Mouse (Mus musculus): Measurements from ENCODE around the gene Pole2. TPM values are rescaled to one million over a fixed set of nuclear protein-coding genes. Genes with fewer than 3 reads are reported as not detected.

Pole2 gene
- polyA plus RNA-seq, 1 experiment from 2014 or later = 16.8 TPM

DNA sequence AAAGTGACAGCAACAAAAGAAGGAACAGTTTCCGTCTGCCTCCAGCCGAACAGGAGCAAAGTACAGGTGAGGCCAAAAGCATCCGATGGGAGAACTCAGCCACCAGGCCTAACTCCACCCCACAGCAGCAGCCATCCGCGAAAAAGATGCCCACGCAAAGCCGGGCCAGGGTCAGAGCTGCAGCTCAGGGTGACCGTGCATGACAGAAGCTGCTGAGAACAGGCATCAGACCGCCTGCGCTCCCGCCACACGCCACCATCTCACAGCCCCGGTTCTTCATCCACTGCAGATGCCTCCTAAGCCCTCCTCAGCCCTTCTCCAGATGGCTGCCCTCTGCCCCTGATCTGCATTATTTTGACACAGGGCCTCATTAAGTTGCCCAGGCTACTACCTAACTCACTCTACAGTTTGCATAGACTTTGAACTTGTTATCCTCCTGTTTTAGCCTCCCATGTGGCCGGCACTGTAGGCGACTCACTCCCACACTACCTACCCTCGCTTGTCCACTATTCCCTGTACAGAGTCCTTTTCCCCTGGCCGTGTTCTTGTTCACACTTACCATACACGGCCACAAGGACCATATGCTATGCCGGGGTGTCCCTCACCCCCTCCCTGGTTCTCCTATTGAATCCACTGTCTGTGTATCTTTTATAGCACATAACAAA, 7.2 kb downstream of the Pole2 start:
- no peaks in the 10 kb centered on the region for H3K9me3 ChIP-seq (ENCODE audit: control insufficient read depth, low read length)
- H3K9ac ChIP-seq (ENCODE audit: low read length) = no peak overlapping the region
- H3K4me2 ChIP-seq (ENCODE audit: low read length) = no peak overlapping the region
- no peaks in the 10 kb centered on the region for H3K27me3 ChIP-seq (ENCODE audit: control insufficient read depth, insufficient read depth, low read length)
- ATAC-seq (ENCODE audit: insufficient number of reproducible peaks, insufficient read depth, low FRiP score, low read depth) = no peak
- no peak overlapping the region for H3K27ac ChIP-seq (replicated peaks in 1 of 2; ENCODE audit: control insufficient read depth in 1 of 2, insufficient read depth in 1 of 2, low read depth in 2 of 2, low read length in 2 of 2)
- no peaks in the 10 kb centered on the region for H3K4me1 ChIP-seq (ENCODE audit: control insufficient read depth in 2 of 2, insufficient read depth in 2 of 2, low read length in 2 of 2)
- 93% methylated on average over 19 of the region's 19 CpGs for WGBS
- H3K36me3 ChIP-seq (ENCODE audit: control insufficient read depth, insufficient read depth, low read length) = peaks cover 59% of the 10 kb centered on the region
- no peak overlapping the region for H3K4me3 ChIP-seq (ENCODE audit: control insufficient read depth in 1 of 2, insufficient read depth in 1 of 2, low read depth in 1 of 2, low read length in 2 of 2)

DNA sequence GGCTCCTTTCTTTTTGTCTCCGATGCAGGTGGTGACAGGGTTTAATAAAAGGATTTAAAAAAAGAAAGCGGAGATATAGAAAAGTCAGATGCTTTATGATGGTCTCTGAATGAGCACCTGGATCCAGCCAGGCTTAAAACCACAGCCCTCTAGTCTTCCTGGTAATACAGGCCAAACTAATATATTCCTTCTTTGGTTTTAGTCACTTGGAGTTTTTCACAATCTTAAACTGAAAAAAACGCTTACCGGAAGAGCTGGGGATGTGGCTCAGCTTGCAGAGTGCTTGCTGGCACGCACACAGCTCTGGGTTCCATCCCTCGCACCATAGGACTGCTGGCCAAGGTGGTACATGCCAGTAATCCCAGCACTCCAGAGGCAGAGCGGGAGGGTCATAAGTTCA, 11.4 kb downstream of the Pole2 start:
- peaks cover 83% of the 10 kb centered on the region for H3K36me3 ChIP-seq (ENCODE audit: control insufficient read depth, insufficient read depth, low read length)
- 89% methylated on average over 7 of the region's 7 CpGs for WGBS
- no peak for ATAC-seq (ENCODE audit: insufficient number of reproducible peaks, insufficient read depth, low FRiP score, low read depth)

DNA sequence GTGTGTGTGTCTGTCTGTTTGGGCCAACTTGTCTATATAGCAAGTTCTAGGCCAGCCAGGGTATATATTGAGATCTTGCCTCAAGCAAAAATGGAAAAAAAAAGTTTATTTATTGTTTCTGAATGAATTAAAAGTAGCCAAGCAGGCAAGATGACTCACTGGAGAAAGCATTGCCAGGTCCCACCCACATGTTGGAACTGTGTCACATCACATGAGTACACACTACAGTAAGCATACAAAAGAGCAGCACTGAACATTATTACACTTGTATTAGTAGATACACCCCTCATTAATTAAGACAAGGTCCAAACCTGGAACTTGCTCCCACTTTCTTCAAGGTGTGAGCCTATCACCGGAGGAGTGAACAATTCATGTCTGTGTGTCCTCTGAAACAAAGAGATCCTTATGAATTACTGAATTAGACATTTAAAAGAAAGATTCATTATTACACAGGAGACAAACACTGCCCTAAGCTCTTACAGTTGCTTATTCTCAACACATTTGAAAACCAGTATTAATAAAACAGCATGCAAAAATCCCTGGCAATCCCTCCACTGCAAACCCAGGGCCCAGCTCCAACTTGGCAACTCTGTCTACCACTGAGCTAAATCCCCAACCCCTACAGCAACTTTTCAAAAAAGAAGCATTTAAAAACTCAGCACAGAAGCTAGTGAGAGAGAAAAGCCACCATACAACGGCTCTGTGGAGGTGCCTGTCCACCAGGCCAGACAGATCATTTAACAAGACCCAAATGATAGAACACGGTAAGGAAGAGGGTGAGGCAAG, 12.8 kb downstream of the Pole2 start:
- Histone ChIP-seq H3K9ac (ENCODE audit: low read length) (no peak overlapping the region), H3K4me2 (ENCODE audit: low read length) (no peak overlapping the region), H3K4me3 (ENCODE audit: control insufficient read depth in 1 of 2, insufficient read depth in 1 of 2, low read depth in 1 of 2, low read length in 2 of 2) (no peak overlapping the region), H3K36me3 (ENCODE audit: control insufficient read depth, insufficient read depth, low read length) (peaks cover 76% of the 10 kb centered on the region), H3K4me1 (ENCODE audit: control insufficient read depth in 2 of 2, insufficient read depth in 2 of 2, low read length in 2 of 2) (no peaks in the 10 kb centered on the region), H3K9me3 (ENCODE audit: control insufficient read depth, low read length) (no peaks in the 10 kb centered on the region), H3K27ac (replicated peaks in 1 of 2; ENCODE audit: control insufficient read depth in 1 of 2, insufficient read depth in 1 of 2, low read depth in 2 of 2, low read length in 2 of 2) (no peak overlapping the region), H3K27me3 (ENCODE audit: control insufficient read depth, insufficient read depth, low read length) (no peaks in the 10 kb centered on the region)
- 90% methylated on average over 3 of the region's 3 CpGs for WGBS
- ATAC-seq (ENCODE audit: insufficient number of reproducible peaks, insufficient read depth, low FRiP score, low read depth) = no peak

More for the DNA sequence above, 11.4 kb downstream of the Pole2 start:
- Histone ChIP-seq H3K9ac (ENCODE audit: low read length) (no peak overlapping the region), H3K4me1 (ENCODE audit: control insufficient read depth in 2 of 2, insufficient read depth in 2 of 2, low read length in 2 of 2) (no peaks in the 10 kb centered on the region), H3K27me3 (ENCODE audit: control insufficient read depth, insufficient read depth, low read length) (no peaks in the 10 kb centered on the region), H3K4me2 (ENCODE audit: low read length) (no peak overlapping the region), H3K9me3 (ENCODE audit: control insufficient read depth, low read length) (no peaks in the 10 kb centered on the region), H3K4me3 (ENCODE audit: control insufficient read depth in 1 of 2, insufficient read depth in 1 of 2, low read depth in 1 of 2, low read length in 2 of 2) (no peak overlapping the region), H3K27ac (replicated peaks in 1 of 2; ENCODE audit: control insufficient read depth in 1 of 2, insufficient read depth in 1 of 2, low read depth in 2 of 2, low read length in 2 of 2) (no peak overlapping the region)

DNA sequence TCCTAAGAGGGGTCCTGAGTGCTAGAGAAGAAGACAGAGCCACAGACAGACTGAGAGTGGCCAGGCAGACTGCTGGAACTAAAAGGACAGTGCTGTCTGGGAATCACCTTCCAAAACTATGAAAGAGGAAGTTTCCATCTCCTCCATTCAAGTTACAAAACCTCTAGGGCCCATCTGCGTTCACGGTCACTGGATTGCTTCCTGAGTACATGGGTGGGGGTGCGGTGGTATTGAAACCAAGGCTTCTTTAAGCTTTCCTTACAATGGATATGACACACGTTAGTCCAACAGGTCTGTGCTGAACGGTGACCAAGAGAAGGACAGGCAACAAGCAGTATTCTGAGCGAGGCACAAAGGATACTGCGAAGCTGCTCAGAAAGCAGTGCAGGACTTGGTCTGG, 13.6 kb downstream of the Pole2 start:
- Histone ChIP-seq H3K36me3 (ENCODE audit: control insufficient read depth, insufficient read depth, low read length) (peaks cover 78% of the 10 kb centered on the region), H3K4me1 (ENCODE audit: control insufficient read depth in 2 of 2, insufficient read depth in 2 of 2, low read length in 2 of 2) (no peaks in the 10 kb centered on the region), H3K9ac (ENCODE audit: low read length) (no peak overlapping the region), H3K27ac (replicated peaks in 1 of 2; ENCODE audit: control insufficient read depth in 1 of 2, insufficient read depth in 1 of 2, low read depth in 2 of 2, low read length in 2 of 2) (no peak overlapping the region), H3K4me3 (ENCODE audit: control insufficient read depth in 1 of 2, insufficient read depth in 1 of 2, low read depth in 1 of 2, low read length in 2 of 2) (no peak overlapping the region), H3K27me3 (ENCODE audit: control insufficient read depth, insufficient read depth, low read length) (no peaks in the 10 kb centered on the region), H3K9me3 (ENCODE audit: control insufficient read depth, low read length) (no peaks in the 10 kb centered on the region), H3K4me2 (ENCODE audit: low read length) (no peak overlapping the region)
- ATAC-seq (ENCODE audit: insufficient number of reproducible peaks, insufficient read depth, low FRiP score, low read depth) = no peak
- 88% methylated on average over 7 of the region's 7 CpGs for WGBS

DNA sequence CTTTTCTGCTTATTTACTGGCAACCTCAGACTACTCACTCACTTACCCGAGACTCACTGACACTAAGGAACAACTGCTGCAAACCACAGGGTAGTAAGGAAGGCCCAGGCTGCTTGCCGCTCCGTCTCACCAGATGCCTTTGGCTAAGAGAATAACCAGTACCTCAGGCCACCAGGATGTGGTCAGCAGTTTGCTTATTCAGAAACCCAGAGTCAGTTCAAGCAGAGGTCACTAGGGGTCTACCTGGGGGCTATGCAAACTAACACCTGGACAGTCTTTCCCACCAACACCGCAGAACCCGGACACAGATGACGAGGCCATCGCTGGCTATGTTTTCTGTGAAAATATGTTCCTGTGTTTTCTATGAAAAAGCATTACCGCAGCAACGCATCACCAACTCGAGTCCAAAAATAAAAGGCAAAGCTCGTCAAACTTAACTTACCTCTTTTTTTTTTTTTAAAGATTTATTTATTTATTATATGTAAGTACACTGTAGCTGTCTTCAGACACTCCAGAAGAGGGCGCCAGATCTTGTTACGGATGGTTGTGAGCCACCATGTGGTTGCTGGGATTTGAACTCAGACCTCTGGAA, 14.7 kb downstream of the Pole2 start:
- Histone ChIP-seq H3K36me3 (ENCODE audit: control insufficient read depth, insufficient read depth, low read length) (peaks cover 80% of the 10 kb centered on the region), H3K9ac (ENCODE audit: low read length) (no peak overlapping the region), H3K4me3 (ENCODE audit: control insufficient read depth in 1 of 2, insufficient read depth in 1 of 2, low read depth in 1 of 2, low read length in 2 of 2) (no peak overlapping the region), H3K4me1 (ENCODE audit: control insufficient read depth in 2 of 2, insufficient read depth in 2 of 2, low read length in 2 of 2) (no peaks in the 10 kb centered on the region), H3K4me2 (ENCODE audit: low read length) (no peak overlapping the region), H3K9me3 (ENCODE audit: control insufficient read depth, low read length) (no peaks in the 10 kb centered on the region), H3K27me3 (ENCODE audit: control insufficient read depth, insufficient read depth, low read length) (no peaks in the 10 kb centered on the region), H3K27ac (replicated peaks in 1 of 2; ENCODE audit: control insufficient read depth in 1 of 2, insufficient read depth in 1 of 2, low read depth in 2 of 2, low read length in 2 of 2) (no peak overlapping the region)
- no peak for ATAC-seq (ENCODE audit: insufficient number of reproducible peaks, insufficient read depth, low FRiP score, low read depth)
- WGBS = 93% methylated on average over 13 of the region's 13 CpGs

DNA sequence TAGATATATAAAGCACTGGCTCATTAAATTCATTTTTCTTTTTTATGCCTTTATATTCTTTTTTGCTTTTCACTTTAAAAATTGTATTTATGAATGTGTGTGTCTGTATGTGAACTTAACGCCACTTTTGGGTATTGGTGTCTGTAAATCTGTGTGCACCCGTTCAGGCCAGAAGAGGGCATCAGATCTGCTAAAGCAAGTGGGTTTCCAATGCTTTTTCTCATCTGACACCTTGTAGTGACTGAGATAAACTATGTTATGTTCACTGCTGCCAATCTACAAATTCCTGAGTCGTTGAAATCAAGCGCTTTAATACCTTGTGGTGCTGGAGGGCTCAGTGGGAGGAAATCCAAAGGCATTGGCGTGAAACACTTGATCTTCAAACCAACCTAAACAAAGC, 16.9 kb downstream of the Pole2 start:
- no peak overlapping the region for H3K9ac ChIP-seq (ENCODE audit: low read length)
- no peak for ATAC-seq (ENCODE audit: insufficient number of reproducible peaks, insufficient read depth, low FRiP score, low read depth)
- 38% methylated on average over 5 of the region's 5 CpGs for WGBS
- H3K27me3 ChIP-seq (ENCODE audit: control insufficient read depth, insufficient read depth, low read length) = no peaks in the 10 kb centered on the region
- no peaks in the 10 kb centered on the region for H3K9me3 ChIP-seq (ENCODE audit: control insufficient read depth, low read length)
- H3K4me2 ChIP-seq (ENCODE audit: low read length) = peak overlapping the region; percentile 25; the same call in 1 of the 2 replicates
- peaks cover 71% of the 10 kb centered on the region for H3K36me3 ChIP-seq (ENCODE audit: control insufficient read depth, insufficient read depth, low read length)
- H3K4me3 ChIP-seq (ENCODE audit: control insufficient read depth in 1 of 2, insufficient read depth in 1 of 2, low read depth in 1 of 2, low read length in 2 of 2) = no peak overlapping the region
- H3K4me1 ChIP-seq (ENCODE audit: control insufficient read depth in 2 of 2, insufficient read depth in 2 of 2, low read length in 2 of 2) = no peaks in the 10 kb centered on the region
- H3K27ac ChIP-seq (replicated peaks in 1 of 2; ENCODE audit: control insufficient read depth in 1 of 2, insufficient read depth in 1 of 2, low read depth in 2 of 2, low read length in 2 of 2) = 0 out of 4 replicates have a peak overlapping the region, but pooled peaks of 1 of the 2 experiments have one; percentile 41

DNA sequence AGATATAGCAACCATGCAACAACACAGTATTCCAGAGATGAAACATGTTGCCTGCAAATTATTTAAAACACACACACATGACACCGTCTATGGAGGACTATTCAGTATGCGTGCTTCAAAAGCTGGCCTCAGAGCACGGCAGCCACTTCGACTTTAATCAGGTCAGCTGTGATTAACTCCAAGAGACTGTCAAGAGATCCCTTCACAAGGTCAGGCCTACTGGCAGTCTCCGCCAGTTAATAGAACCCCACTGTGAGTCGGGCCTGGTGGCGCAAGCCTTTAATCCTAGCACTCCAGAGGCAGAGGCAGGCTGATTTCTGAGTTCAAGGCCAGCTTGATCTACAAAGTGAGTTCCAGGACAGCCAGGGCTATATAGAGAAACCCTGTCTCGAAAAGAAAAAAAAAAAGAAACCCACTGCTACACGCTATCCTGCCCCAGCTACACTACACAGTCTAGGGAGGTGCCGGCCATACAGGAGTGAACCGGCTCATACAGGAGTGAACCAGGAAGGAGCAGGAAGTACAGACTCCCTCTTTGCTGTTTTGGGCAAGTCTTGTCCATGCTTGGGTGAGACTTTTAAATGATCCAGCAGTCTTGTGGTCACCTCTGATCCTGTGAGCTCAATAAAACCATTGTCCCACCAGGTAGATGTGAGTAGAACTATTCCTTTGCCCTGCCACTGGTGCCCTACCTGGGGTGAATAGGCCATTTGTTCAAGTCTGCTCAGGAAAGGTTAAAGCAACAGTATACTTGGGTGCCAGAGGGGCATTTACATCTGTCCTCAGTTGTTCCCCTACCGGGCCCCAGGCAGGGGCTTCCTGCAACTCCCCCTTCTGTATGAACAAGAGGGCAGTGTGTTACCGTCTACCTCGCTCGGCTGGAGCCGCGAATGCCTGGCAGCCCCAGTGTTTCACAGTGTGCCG, 17.7 kb downstream of the Pole2 start:
- Histone ChIP-seq H3K27me3 (ENCODE audit: control insufficient read depth, insufficient read depth, low read length) (no peaks in the 10 kb centered on the region), H3K4me3 (ENCODE audit: control insufficient read depth in 1 of 2, insufficient read depth in 1 of 2, low read depth in 1 of 2, low read length in 2 of 2) (no peak overlapping the region), H3K4me1 (ENCODE audit: control insufficient read depth in 2 of 2, insufficient read depth in 2 of 2, low read length in 2 of 2) (no peaks in the 10 kb centered on the region), H3K4me2 (ENCODE audit: low read length) (no peak overlapping the region), H3K9ac (ENCODE audit: low read length) (no peak overlapping the region), H3K36me3 (ENCODE audit: control insufficient read depth, insufficient read depth, low read length) (peaks cover 66% of the 10 kb centered on the region), H3K9me3 (ENCODE audit: control insufficient read depth, low read length) (no peaks in the 10 kb centered on the region), H3K27ac (replicated peaks in 1 of 2; ENCODE audit: control insufficient read depth in 1 of 2, insufficient read depth in 1 of 2, low read depth in 2 of 2, low read length in 2 of 2) (no peak overlapping the region)
- no peak for ATAC-seq (ENCODE audit: insufficient number of reproducible peaks, insufficient read depth, low FRiP score, low read depth)
- 82% methylated on average over 18 of the region's 18 CpGs for WGBS
